Mouse (Mus musculus) forebrain, postnatal 0 days (tissue): Measurements from ENCODE around the gene Cib2. TPM values are rescaled to one million over a fixed set of nuclear protein-coding genes. Genes with fewer than 3 reads are reported as not detected.
"Not testable (repeated sequence)": the region's sequence is repeated elsewhere in the genome, so short reads cannot be mapped to it uniquely, and the experiment has no call there.

ENCODE experiments used
- ATAC-seq: fragments of 200-750 bp; cut with Nextera tagmentation; 2 replicates; pipeline ENCODE4 v1.8.0; 2017; ENCODE audit warnings: mild to moderate bottlenecking, moderate library complexity
- DNase-seq: peaks from one replicate; pipeline ENCODE4 v3.0.0-alpha.2; 2015
- H3K27ac ChIP-seq: fragments of 300-500 bp; sonication (generic); 2 replicates; pipeline ENCODE4 v1.5.1; 2014; ENCODE audit warnings: low read depth, mild to moderate bottlenecking, antibody characterized with exemption, low read length, moderate library complexity, mixed read lengths
- H3K27me3 ChIP-seq: fragments of 300-500 bp; sonication (generic); 2 replicates; pipeline ENCODE4 v1.6.1; 2014; ENCODE audit warnings: mild to moderate bottlenecking, low read length, mixed read lengths; ENCODE audit not compliant: insufficient read depth
- H3K36me3 ChIP-seq: fragments of 300-500 bp; sonication (generic); 2 replicates; pipeline ENCODE4 v1.6.1; 2014; ENCODE audit warnings: mild to moderate bottlenecking, moderate library complexity; ENCODE audit not compliant: insufficient read depth
- H3K4me1 ChIP-seq: fragments of 300-500 bp; sonication (generic); 2 replicates; pipeline ENCODE4 v1.6.1; 2014; ENCODE audit warnings: antibody characterized with exemption; ENCODE audit not compliant: insufficient read depth
- H3K4me2 ChIP-seq: fragments of 300-500 bp; sonication (generic); 2 replicates; pipeline ENCODE4 v1.6.1; 2014; ENCODE audit warnings: low read depth, mild to moderate bottlenecking, moderate library complexity
- H3K4me3 ChIP-seq: fragments of 300-500 bp; sonication (generic); 2 replicates; pipeline ENCODE4 v1.5.1; 2014; ENCODE audit warnings: low read depth, low read length, mixed read lengths
- H3K9ac ChIP-seq: fragments of 300-500 bp; sonication (generic); 2 replicates; pipeline ENCODE4 v1.6.1; 2014; ENCODE audit warnings: mild to moderate bottlenecking
- H3K9me3 ChIP-seq: fragments of 300-500 bp; sonication (generic); 2 replicates; pipeline ENCODE4 v1.6.1; 2016; ENCODE audit warnings: low read length
- CTCF ChIP-seq: sonication (generic); IDR thresholded peaks from 2 replicates; pipeline ENCODE4 v1.5.1; 2016; ENCODE audit warnings: antibody characterized with exemption, control low read depth, low read depth
- WGBS: fragments of 180-500 bp; shearing (Covaris S2); extraction: QIAGEN DNeasy Blood & Tissue Kit; methylation state at CpG from one replicate; pipeline ENCODE4 v1.1.7; 2014; 5-methylcytosine and 5-hydroxymethylcytosine counted together
- polyA plus RNA-seq: library from polyadenylated mRNA; unstranded; fragments of >200 nt; fragmentation: Nextera tagmentation; extraction: Ambion mirVana; gene quantifications from 2 replicates; pipeline ENCODE4 v1.2.1, GENCODE M21; 2015
- total RNA-seq: library from RNA; depleted of rRNA; stranded (reverse); fragments of >200 nt; gene quantifications from 2 replicates; pipeline ENCODE4 v1.2.3, GENCODE M21; 2014

Gene Cib2
- total and polyA plus RNA-seq, 2 experiments from 2014 or later = 56.7 to 66.5 TPM

DNA sequence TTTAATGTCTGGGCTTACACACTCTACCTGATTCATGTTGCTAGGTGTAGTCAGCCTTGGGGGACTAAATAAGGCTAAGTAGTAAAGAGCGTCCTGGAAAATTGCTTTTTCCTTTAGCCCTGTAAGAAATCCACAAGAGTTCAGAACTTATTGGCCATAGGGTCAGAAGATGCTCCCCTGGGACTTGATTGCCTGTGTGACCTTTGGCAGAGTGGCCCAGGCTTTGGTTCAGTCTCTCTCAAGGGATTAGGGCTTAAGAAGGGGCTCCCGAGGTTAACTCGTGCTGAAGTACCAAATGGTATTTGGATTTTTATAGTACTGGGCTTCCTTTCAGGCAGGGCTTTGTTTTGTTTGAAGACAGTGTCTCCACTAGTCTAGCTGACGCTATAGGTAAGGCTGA lies 27.8 kb upstream of the Cib2 start:
- WGBS = 51% methylated on average over 4 of the region's 4 CpGs
- no peak overlapping the region for H3K9ac ChIP-seq
- H3K36me3 ChIP-seq = peaks cover 10% of the 10 kb centered on the region
- H3K4me2 ChIP-seq = peak overlapping the region; percentile 97; the same call in 1 of the 2 replicates
- no peaks in the 10 kb centered on the region for H3K9me3 ChIP-seq
- H3K4me3 ChIP-seq = no peak overlapping the region
- ATAC-seq (no peak), DNase-seq (no peak)
- H3K27ac ChIP-seq = no peak overlapping the region
- peaks cover 14% of the 10 kb centered on the region for H3K4me1 ChIP-seq
- no peaks in the 10 kb centered on the region for H3K27me3 ChIP-seq
- no peak for TF ChIP-seq CTCF

DNA sequence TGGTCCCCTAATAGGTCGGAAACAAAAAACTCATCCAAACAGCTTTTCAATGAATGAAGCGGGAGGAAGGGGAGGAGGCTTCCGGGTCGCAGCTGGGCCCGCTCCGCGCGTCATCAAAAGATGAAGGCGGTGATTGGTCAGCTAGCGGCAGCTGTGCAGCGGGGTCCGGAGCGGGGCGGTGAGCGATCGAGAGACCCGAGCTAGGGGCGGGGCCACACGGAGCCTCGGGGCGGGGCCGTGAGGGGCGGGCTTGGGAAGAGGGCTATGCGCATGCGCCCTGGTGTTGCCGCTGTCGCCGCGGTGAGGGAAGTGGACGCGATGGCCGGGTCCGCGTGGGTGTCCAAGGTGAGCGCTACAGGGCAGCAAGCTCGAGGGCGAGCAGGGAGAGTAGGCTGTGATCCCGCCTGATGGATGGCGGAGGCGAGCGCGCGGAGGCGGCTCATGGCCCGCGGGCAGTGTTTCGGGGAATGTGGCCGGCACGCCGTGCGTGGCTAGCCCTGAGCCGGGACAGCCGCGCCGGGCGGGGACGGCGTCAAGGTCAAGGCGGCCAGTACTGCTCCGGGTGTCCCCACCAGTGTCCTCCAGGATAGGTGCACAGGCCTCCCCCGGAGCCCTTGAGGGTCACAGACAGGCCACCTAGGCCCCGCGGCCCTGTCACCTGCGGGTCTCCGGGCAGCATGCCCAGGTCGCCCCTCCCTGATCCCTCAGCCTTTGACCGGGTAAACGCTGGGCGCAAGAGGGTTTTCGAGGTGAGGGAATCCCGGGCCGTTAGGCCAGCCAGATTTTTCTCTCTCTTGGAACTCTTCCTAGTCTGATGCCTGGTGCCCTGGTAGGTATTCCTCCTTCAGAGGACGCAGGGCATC lies 26.4 kb upstream of the Cib2 start, which contains the start of gene Idh3a:
Gene Idh3a (plus strand): TSS at position 136 of the 863 bp plus-strand sequence.
- H3K4me2 ChIP-seq = peak within 1 kb of the TSS; percentile 97
- no peaks in the 10 kb centered on the region for H3K27me3 ChIP-seq
- H3K9me3 ChIP-seq = no peaks in the 10 kb centered on the region
- H3K27ac ChIP-seq = peak within 1 kb of the TSS; percentile 73
- H3K4me1 ChIP-seq = peaks cover 14% of the 10 kb centered on the region
- H3K4me3 ChIP-seq = peak within 1 kb of the TSS; percentile 94
- ATAC-seq = peak; percentile 100
- under 1% methylated on average over 58 of the region's 73 CpGs for WGBS
- no peaks in the 10 kb centered on the region; the same call in none of the 2 replicates for H3K36me3 ChIP-seq
- peak; percentile 98 for DNase-seq
- TF ChIP-seq CTCF = no peak
- H3K9ac ChIP-seq = peak within 1 kb of the TSS; percentile 91

DNA sequence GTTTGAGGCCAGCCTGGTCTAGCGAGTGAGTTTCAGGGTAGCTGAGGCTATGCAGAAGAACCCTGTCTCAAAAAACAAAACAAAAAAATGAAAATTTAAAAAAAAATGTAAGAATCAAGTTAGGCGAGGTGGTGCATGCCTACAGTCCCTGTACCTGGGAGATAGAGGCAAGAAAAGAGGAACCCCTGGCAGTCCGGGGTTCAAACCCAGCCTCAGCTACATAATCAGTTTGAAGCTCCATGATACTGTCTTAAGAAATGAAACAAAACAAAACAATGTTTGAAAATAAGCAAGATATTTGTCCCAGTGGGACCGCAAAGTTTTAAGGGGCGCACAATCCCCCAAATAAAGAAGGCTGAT lies 25.8 kb upstream of the Cib2 start:
- Histone ChIP-seq H3K4me2 (peak overlapping the region; percentile 97), H3K9me3 (no peaks in the 10 kb centered on the region), H3K9ac (peak overlapping the region; percentile 91; the same call in 1 of the 2 replicates), H3K4me1 (peaks cover 14% of the 10 kb centered on the region), H3K4me3 (peak overlapping the region; percentile 94), H3K27ac (no peak overlapping the region), H3K27me3 (no peaks in the 10 kb centered on the region), H3K36me3 (no peaks in the 10 kb centered on the region; the same call in none of the 2 replicates)
- no peak for DNase-seq
- no peak for ATAC-seq
- 33% methylated on average over 5 of the region's 5 CpGs for whole genome bisulfite sequencing
- no peak for TF ChIP-seq CTCF

GRCm38 (mm10) chr9:54584127-54584526 lies 24.1 kb upstream of the Cib2 start:
- peaks cover 14% of the 10 kb centered on the region for H3K4me1 ChIP-seq
- not testable (repeated sequence) for H3K4me2 ChIP-seq, H3K27me3 ChIP-seq, H3K4me3 ChIP-seq, H3K9ac ChIP-seq, ATAC-seq, H3K36me3 ChIP-seq, H3K27ac ChIP-seq, H3K9me3 ChIP-seq, DNase-seq
- 83% methylated on average over 2 of the region's 2 CpGs for WGBS

DNA sequence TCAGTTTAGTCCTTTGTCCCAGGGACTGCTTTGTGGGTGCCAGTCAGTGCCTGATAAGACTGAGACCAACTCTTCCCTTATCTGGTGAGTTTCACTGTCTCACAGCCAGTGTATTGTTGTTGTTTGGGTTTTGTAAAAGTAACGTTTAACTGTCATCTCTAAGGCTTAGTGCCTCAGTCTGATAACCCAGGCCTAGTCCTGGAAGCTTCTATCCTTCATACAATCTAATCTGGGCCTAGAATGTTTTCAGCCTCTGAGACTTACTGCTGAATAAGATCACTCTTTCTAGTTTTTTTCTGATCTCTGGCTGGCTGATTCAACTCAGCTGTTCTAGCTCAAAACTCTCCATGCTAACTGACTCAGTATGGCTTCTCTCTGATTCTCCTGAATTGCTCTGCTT lies 23.7 kb upstream of the Cib2 start:
- Histone ChIP-seq H3K9me3 (0 out of 2 replicates have a peak, but pooled peaks cover 3% of the 10 kb centered on the region), H3K4me1 (peaks cover 14% of the 10 kb centered on the region), H3K4me2 (no peak overlapping the region), H3K4me3 (no peak overlapping the region), H3K36me3 (no peaks in the 10 kb centered on the region), H3K9ac (no peak overlapping the region), H3K27me3 (no peaks in the 10 kb centered on the region), H3K27ac (no peak overlapping the region)
- 64% methylated on average over 1 of the region's 1 CpGs for WGBS
- ATAC-seq (no peak), DNase-seq (no peak)
- no peak for TF ChIP-seq CTCF

DNA sequence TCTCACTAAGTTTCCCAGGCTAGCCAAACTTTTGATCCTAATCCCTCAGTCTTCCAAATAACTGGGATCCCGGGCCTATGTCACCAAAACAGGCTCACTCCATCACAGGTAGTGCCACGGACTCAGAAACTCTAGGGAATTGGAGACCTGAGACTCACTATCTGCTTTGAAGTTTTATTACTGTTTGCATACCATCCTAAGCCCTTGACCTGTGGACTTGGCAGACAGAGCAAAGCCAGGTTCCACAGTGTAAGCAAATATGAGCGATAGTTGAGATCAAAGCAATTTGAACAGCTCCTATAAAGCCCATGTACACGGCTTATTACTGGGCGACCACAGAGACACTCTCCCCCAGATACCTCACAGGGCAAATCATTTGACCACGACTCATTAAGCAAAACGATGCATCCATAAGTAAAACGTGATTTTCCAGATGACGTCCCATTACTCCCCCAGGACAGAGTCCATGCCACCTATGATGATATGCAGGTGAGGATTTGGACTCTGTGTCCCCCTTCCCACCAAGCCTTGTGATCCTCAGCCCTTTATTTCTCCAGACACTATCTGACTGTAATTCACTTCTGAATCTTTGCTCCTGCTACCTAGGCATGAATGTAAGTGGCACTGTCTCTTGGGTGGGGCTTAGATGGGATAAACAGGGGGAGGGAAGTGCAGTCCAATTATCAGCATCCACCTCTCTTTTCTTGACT lies 11.3 kb upstream of the Cib2 start:
- no peak overlapping the region for H3K9ac ChIP-seq
- no peak overlapping the region for H3K4me3 ChIP-seq
- no peaks in the 10 kb centered on the region for H3K4me1 ChIP-seq
- no peak for TF ChIP-seq CTCF
- DNase-seq = no peak
- ATAC-seq = no peak
- H3K36me3 ChIP-seq = no peaks in the 10 kb centered on the region
- no peaks in the 10 kb centered on the region for H3K27me3 ChIP-seq
- no peak overlapping the region for H3K4me2 ChIP-seq
- H3K27ac ChIP-seq = no peak overlapping the region
- 81% methylated on average over 9 of the region's 9 CpGs for WGBS
- H3K9me3 ChIP-seq = no peaks in the 10 kb centered on the region

GRCm38 (mm10) chr9:54568732-54569131 lies 8.7 kb upstream of the Cib2 start:
- 23% methylated on average over 2 of the region's 2 CpGs for WGBS

More at GRCm38 (mm10) chr9:54568732-54569131, 8.7 kb upstream of the Cib2 start:
- DNase-seq = peak; percentile 22
- Histone ChIP-seq H3K4me3 (no peak overlapping the region), H3K27ac (no peak overlapping the region), H3K36me3 (no peaks in the 10 kb centered on the region), H3K27me3 (no peaks in the 10 kb centered on the region), H3K9ac (no peak overlapping the region), H3K4me1 (no peaks in the 10 kb centered on the region), H3K4me2 (no peak overlapping the region), H3K9me3 (no peaks in the 10 kb centered on the region)
- TF ChIP-seq CTCF = peak; percentile 48
- peak; percentile 69 for ATAC-seq
